Mouse (Mus musculus) gastrocnemius, postnatal 10 days (tissue): Measurements from ENCODE around the gene Met. TPM values are rescaled to one million over a fixed set of nuclear protein-coding genes. Genes with fewer than 3 reads are reported as not detected.

Experiments used
- DNase-seq: peaks from one replicate; pipeline ENCODE4 v3.0.0; 2021; ENCODE audit warnings: mixed read lengths
- total RNA-seq, 2 experiments: library from RNA; stranded (reverse); gene quantifications; 2 replicates each; pipeline ENCODE4 v1.2.3; 2021

The Met gene
- total RNA-seq, 2 experiments from 2014 or later: 8.8 to 12.9 TPM

DNA sequence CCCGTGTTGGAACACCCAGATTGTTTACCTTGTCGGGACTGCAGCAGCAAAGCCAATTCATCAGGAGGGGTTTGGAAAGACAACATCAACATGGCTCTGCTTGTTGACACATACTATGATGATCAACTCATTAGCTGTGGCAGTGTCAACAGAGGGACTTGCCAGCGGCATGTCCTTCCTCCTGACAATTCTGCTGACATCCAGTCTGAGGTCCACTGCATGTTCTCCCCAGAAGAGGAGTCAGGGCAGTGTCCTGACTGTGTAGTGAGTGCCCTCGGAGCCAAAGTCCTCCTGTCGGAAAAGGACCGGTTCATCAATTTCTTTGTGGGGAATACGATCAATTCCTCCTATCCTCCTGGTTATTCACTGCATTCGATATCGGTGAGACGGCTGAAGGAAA, 27.9 kb downstream of the Met start:
- no peak for DNase-seq

GRCm38 (mm10) chr6:17492062-17492461, 28.5 kb downstream of the Met start:
- no peak for DNase-seq

DNA sequence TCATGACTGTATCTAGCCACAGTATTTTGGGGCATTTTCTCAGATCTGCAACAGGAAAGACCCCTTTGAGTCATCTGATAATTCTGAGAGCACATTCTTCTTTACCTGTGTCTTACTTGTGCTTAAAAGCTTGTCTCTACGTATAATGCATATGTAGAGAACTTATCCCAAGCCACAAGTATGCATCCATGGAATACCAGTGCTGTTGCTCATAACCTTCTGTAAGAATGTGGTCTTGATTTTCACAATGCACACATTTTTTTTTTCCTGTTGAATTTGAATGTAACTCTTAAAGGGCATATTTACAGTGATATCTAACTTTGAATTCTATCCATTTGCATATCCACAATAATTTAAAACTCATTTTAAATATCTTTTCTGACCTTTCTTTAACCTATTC, 31.8 kb downstream of the Met start:
- DNase-seq: no peak

GRCm38 (mm10) chr6:17497366-17497765, 33.8 kb downstream of the Met start:
- no peak for DNase-seq

- DNase-seq: no peak
Measured at GRCm38 (mm10) chr6:17498801-17499200, 35.2 kb downstream of the Met start.

GRCm38 (mm10) chr6:17501440-17501839, 37.8 kb downstream of the Met start:
- DNase-seq: no peak

DNA sequence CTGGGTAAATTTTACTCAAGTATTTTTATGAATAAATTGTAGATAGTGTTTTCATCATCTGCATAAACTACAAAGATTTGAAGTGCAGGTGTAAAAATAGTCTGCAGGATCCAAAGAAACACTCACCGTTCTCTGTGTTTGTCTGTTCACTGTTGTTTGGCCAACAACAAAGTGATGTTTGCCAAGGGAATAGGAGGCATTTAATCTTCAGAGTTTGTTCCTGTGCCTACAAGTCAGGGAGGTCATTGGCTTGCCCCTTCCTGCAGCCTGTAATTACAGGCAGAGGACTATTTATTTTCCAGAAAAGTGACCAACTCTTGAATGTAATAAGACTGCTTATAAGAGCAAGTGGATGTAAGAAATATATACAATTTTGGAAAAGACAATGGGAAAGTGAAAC, 38.7 kb downstream of the Met start:
- no peak for DNase-seq

DNA sequence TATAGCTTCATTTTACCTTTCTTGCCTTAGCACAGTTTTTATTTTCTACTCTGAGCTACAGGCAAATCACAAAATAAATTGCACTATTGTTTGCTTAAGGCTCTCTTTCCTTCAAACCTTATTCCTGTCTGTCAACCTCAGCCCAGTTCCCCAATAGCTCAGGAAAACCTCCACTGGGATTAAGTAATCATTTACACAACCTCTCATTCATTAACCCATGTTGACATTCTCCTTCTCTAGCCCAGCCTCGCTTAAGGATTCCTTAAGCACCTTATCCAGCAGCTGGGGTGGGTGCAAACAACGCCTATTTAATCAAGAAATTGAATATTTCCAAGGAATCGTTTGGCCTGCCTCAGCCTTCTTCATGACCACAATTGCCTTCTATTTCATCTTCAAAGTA, 40.1 kb downstream of the Met start:
- no peak for DNase-seq

- no peak for DNase-seq
Measured at GRCm38 (mm10) chr6:17505530-17505929, 41.9 kb downstream of the Met start.

DNA sequence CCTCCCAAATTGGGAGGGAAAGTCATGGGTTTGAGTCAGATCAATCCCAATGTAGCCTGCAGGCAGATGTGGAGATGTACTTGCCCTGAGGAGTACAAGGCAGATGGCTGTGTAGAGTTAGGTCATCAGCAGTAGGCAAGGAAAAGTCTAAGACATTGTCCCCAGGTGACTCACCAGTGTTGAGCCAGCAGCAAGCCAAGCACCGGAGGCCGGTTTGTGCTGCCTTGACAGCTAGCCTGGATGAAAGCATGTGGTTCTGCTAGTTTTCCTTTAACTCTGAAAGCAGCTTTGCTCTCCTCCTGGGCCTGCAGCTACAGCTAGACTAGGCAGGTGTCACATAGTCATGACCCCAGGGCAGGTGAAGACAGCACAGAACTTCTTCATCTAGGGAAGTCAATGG, 43.2 kb downstream of the Met start:
- no peak for DNase-seq

GRCm38 (mm10) chr6:17508184-17508583, 44.6 kb downstream of the Met start:
- no peak for DNase-seq

DNA sequence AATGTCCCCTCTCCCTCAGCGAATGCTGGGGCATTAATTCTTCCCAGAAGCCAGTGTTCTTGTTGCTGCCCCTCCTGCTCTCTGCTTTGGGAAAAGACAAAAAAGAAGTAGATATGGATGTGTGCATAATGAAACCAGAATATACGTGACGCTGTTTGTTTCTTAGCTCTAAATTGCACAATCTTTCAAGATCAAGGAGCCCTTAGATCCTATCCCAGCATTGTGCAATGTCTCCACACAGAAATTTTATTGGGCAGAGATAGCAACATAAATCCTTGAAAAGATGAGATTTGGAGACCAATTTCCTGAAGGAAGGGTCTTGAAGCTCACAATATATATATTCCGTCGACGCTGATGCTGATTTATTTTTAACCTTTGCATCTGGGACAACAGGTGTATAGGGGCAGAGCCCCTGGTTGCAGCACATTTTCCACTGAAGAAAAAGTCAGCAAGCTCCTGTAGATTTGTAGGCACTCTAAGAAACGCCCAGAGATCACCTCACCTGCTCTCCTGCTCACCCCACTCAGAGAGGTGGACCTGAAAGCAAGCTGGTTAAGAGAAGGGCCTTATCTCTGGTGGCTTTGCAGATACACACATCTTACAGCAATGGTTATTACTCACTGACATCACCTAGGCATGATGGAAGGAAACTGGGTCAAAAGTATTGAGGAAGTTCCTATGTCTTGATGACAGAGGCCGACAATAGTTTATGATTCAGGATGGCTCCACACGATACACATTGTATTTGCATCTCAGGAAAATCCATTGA, 45.2 kb downstream of the Met start:
- no peak for DNase-seq

GRCm38 (mm10) chr6:17513381-17513780, 49.8 kb downstream of the Met start:
- no peak for DNase-seq

DNA sequence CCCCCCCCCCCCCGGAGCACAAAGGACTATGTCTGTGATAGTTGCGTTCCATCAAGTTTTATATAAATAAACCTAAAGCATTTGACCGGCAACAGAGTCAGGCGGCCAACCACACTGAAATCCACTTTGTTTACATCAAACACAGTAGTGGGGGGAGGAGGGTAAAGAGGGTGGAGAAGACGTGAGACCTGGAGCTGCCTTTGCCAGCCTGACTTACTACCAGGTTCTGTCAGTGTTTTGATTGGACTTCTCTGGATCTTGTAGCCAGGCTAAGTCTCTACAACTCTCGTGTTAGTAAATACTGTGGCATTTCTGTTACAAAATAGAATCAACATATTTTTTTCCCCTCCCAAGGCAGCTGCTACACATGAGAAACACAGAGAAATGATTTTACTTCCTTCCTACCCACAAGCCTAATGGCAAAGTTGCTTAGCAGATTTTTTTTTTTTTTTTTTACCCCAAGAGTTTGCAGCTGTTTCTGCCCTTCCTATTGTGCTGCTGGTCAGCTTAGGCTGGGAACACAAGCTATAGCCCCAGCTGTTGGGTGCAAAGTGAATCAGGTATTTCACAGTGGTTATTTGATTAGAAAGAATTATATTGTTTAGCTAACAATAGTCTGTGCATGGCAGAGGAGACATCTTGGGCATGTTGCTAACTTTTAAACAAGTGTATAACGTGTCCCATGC, 52.3 kb downstream of the Met start:
- no peak for DNase-seq

DNA sequence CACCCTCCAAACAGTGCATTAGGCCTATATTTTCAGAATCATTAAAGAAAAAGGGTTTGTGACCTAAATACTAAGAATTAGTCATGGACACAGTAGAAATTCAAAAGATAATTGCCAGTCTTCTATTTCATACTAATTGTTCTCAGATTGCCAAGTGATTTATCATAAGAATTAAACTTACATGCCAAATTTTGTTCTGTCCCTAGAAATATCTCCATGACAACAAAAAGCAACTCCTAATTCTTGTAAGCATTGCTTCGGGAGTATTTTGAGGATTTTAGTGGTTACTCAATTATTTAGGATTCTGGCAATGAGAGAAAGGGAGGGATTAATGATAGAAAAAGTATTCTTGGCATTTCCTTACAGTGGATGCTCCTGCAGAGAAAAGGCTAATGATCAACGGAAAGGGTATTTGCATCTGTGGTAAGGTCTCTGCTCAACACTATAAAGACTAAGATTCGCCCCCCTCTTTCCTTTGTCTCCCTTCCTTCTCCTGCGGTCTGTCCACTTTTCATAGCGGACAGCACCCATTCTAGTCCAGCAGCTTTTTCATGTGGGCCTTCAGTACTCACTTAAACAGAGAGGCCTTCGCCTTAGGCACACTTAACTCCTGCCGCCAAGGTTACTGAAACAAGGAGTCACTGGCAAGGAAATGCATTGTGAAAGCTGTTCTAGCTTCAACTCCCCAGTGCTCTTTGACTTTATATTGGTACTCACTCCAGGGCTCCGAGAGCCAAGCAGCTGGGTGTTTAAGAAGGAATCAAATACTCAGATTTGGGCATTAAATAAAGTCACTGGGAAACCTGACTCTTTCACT, 58.5 kb downstream of the Met start:
- no peak for DNase-seq

DNA sequence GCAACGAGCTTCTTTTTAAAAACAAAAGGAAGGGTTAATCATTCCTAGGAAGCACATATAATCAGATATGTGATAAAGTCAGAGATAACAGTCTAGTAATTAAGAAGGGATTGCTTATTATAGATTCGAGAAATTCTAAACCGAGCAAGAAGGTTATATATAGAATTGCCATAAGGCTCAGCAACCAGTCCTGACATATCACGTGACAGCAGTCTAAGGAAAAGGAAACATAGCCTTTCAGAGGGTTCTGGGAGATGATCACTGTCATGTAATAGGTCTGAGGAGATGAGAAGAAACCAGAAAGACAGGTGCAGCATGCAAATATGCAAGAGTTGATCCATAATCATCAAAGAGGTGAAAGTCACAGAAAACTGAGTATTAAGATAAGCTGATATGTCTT, 59.3 kb downstream of the Met start:
- no peak for DNase-seq

DNA sequence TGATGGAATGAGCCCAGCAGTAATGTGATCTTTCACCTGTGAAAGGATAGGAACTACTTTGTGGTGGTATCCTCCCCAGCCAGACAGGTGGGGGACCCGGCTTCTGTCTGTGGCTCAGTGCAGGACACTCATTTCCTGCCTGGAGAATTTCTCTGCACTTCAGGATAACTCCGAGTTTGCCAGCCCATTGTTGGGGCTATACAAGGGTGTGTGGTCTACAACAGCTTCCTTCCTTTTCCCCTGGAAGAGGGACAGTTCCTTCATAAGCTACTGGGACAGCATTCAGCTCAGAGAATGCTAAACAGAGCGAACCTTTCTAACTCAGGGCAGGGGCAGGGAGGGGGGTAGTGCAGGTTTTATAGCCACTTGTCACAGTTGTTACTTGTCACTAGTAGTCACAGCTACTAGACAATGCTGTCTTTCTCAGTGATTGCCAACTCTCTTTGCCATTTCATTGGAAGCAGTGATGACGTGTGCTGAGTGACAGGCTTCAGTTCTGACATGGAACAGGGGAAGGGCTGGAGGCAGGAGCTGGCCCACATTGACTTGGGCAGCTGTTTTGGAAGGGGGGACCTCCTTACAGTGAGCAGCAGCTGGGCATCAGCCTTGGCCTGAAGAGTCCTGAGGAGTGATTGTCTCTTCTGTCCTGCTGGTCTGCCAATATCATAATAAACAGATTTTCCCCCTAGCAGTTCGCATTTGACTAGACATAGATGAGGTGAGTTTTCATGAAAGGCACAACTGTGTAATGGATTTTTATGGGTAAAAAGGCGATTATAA, 66.1 kb downstream of the Met start:
- DNase-seq: no peak

DNA sequence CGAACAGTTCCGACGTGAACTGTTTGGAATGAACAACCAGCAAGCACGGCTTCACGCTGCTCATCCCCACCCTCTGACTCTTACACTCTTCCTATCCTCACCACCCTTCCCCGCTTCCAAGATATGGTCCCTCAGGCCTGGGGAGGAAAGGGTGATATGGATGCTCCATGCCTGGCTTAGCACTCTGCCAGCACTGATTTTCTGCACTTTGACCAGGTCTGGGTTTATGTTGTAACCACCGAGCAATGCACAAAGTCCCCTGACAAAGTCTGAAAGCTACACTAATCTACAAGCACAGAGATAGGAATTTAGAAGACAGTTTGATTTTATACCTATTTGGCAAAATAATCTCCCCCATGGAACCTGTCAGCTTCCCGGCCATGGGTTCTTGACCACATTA, 78.0 kb downstream of the Met start:
- DNase-seq: no peak

DNA sequence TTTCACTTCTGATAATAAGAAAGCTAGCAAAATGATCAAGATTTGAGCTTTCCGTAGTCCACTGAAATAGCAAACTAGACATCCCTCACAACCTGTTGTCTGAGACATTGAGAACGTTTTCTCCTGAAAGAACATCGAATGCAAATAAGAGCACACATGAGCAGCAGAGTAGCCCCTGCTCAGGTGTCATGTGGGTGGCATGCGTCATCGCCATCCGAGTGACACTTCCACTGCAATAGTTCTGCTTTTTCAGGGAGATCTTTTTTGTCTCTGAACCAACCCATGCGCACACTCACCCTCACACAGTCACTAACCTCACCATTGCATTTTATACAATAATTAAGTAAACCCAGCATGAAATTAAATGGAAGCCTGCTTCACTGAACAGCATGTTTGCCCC, 78.8 kb downstream of the Met start:
- no peak for DNase-seq

DNA sequence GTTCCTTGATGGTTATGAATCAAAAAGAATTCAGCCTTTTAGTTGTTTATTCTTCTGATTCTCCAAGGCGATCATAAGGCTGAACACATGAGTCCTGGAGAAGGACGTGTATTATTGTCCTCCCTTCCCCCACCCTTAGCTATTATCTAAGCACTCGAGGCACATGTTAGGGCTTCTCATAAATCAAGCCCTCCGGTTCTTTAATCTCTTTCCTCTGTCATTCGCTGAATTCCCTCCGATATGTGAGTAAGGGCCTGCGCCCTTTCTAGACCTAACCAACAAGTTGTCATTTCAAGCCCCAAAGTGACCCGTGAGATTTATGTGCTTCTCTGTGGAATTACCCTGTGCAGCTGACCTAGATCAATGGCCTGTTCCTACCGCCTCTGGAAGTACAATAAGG, 81.9 kb downstream of the Met start:
- no peak for DNase-seq

- no peak for DNase-seq
Measured at GRCm38 (mm10) chr6:17546341-17546740, 82.7 kb downstream of the Met start.

- DNase-seq: no peak
Measured at GRCm38 (mm10) chr6:17546825-17547224, 83.2 kb downstream of the Met start.
